ENCODE assay signal across 23 mouse cellular contexts in genomic region chr13:53915456-53915855, GRCm38 (mm10).
"Had no signal": no experiment of that assay in that cellular context is flagged by ENCODE, and none has a peak within 500 bp of the region (broad histone marks: within the 10 kb centered on the region; RNA-seq: fewer than 3 reads in every experiment).

No protein-coding gene starts in this region.

- H3K4me3 ChIP-seq: layer of hippocampus, adult 2 months; limb, embryonic 10.5 days; limb, embryonic 13.5 days; liver, embryonic 12.5 days; liver, embryonic 15.5 days; lung, embryonic 15.5 days; megakaryocyte, embryonic 14.5 days; midbrain, embryonic 10.5 days; midbrain, embryonic 13.5 days; myocyte; neural tube, embryonic 13.5 days; stomach, embryonic 15.5 days had no signal

- H3K9ac ChIP-seq: limb, embryonic 13.5 days; liver, embryonic 12.5 days; liver, embryonic 15.5 days; lung, embryonic 15.5 days; midbrain, embryonic 13.5 days; neural tube, embryonic 13.5 days; stomach, embryonic 15.5 days had no signal

- H3K4me2 ChIP-seq: limb, embryonic 13.5 days; liver, embryonic 12.5 days; liver, embryonic 15.5 days; lung, embryonic 15.5 days; midbrain, embryonic 13.5 days; neural tube, embryonic 13.5 days; stomach, embryonic 15.5 days had no signal

- H3K36me3 ChIP-seq: limb, embryonic 10.5 days; limb, embryonic 13.5 days; liver, embryonic 12.5 days; liver, embryonic 15.5 days; lung, embryonic 15.5 days; midbrain, embryonic 10.5 days; midbrain, embryonic 13.5 days; neural tube, embryonic 13.5 days; stomach, embryonic 15.5 days had no signal

- ATAC-seq: liver, embryonic 12.5 days; midbrain, embryonic 13.5 days; midbrain, embryonic 16.5 days had no signal

- H3K4me1 ChIP-seq: limb, embryonic 10.5 days; limb, embryonic 13.5 days had no signal

- H3K9me3 ChIP-seq: limb, embryonic 10.5 days; limb, embryonic 13.5 days; liver, embryonic 12.5 days; liver, embryonic 15.5 days; lung, embryonic 15.5 days; midbrain, embryonic 10.5 days; midbrain, embryonic 13.5 days; neural tube, embryonic 13.5 days; stomach, embryonic 15.5 days had no signal

- DNase-seq: kidney, postnatal 14 days; layer of hippocampus, adult 9-11 months; liver; lung, adult 18-20 months; lung, postnatal 10 days; lung, postnatal 36 days; retina, postnatal 1 day; right cerebral cortex, postnatal 25 days; spleen, adult 18-20 months; thymus, postnatal 25 days had no signal

- H3K27ac ChIP-seq: layer of hippocampus, adult 2 months; limb, embryonic 10.5 days; limb, embryonic 13.5 days; liver, embryonic 12.5 days; liver, embryonic 15.5 days; lung, embryonic 15.5 days; midbrain, embryonic 10.5 days; midbrain, embryonic 13.5 days; neural tube, embryonic 13.5 days; stomach, embryonic 15.5 days had no signal

- H3K27me3 ChIP-seq: limb, embryonic 13.5 days; liver, embryonic 12.5 days; liver, embryonic 15.5 days; lung, embryonic 15.5 days; megakaryocyte, embryonic 14.5 days; midbrain, embryonic 13.5 days; neural tube, embryonic 13.5 days; stomach, embryonic 15.5 days had no signal
